33 mouse cellular contexts compared by ENCODE assay signal in the genomic region with DNA sequence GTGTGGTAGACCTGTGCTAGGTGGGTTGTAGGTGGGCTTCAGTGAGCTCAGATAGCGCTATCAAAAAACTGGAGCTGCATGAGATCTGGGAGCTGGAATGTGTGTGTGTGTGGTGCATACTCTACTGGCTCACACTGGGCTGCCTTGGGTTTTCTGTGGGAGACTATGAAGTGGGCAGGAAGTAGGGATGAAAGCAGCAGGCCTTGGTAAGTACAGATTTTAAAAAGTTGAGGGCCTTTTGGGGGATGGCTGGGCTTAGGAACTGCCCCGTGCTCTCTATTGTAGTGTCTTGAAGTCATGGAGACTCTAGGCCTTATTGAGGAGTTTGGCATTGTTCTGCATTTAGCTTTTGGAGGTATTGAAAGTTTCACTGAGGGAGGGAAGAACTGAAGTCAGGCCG.
"Had no signal": no experiment of that assay in that cellular context is flagged by ENCODE, and none has a peak within 500 bp of the region (broad histone marks: within the 10 kb centered on the region; RNA-seq: fewer than 3 reads in every experiment).

No protein-coding gene starts in this region.

- H3K27ac ChIP-seq: heart, embryonic 13.5 days; heart, embryonic 15.5 days; hindbrain, embryonic 10.5 days; hindbrain, embryonic 12.5 days; hindbrain, embryonic 13.5 days; hindbrain, embryonic 14.5 days; hindbrain, embryonic 15.5 days; hindbrain, postnatal 0 days; intestine, embryonic 15.5 days; kidney, embryonic 15.5 days; kidney, postnatal 0 days; layer of hippocampus, adult 2 months; left cerebral cortex, adult 2 months had no signal

- H3K9me3 ChIP-seq: heart, embryonic 12.5 days; heart, embryonic 13.5 days; heart, embryonic 15.5 days; hindbrain, embryonic 10.5 days; hindbrain, embryonic 12.5 days; hindbrain, embryonic 13.5 days; hindbrain, embryonic 15.5 days; intestine, embryonic 15.5 days; kidney, embryonic 15.5 days had no signal

- H3K4me1 ChIP-seq: heart, embryonic 12.5 days; heart, embryonic 13.5 days; heart, embryonic 15.5 days; hindbrain, embryonic 10.5 days; hindbrain, embryonic 12.5 days; hindbrain, embryonic 13.5 days; hindbrain, embryonic 15.5 days; intestine, embryonic 15.5 days; kidney, embryonic 15.5 days had no signal

- H3K4me2 ChIP-seq: heart, embryonic 11.5 days; heart, embryonic 12.5 days; heart, embryonic 13.5 days; heart, embryonic 15.5 days; hindbrain, embryonic 12.5 days; hindbrain, embryonic 13.5 days; hindbrain, embryonic 14.5 days; hindbrain, embryonic 15.5 days; intestine, embryonic 15.5 days; kidney, embryonic 15.5 days had no signal

- H3K4me3 ChIP-seq: heart, embryonic 12.5 days; heart, embryonic 13.5 days; heart, embryonic 15.5 days; hindbrain, embryonic 10.5 days; hindbrain, embryonic 12.5 days; hindbrain, embryonic 13.5 days; hindbrain, embryonic 15.5 days; intestine, embryonic 15.5 days; kidney, embryonic 15.5 days; layer of hippocampus, adult 2 months; left cerebral cortex, adult 2 months had no signal

- DNase-seq: heart, postnatal 14 days; heart, postnatal 36 days; heart, postnatal 4 days; kidney, adult 11 months; kidney, adult 18-20 months; kidney, adult 2 months; kidney, adult 8-10 months; kidney, adult 9 months; kidney, postnatal 10 days; kidney, postnatal 14 days; kidney, postnatal 25 days; kidney, postnatal 36 days; kidney, postnatal 4 days; layer of hippocampus, adult 9-11 months; layer of hippocampus, postnatal 36 days had no signal

- H3K27me3 ChIP-seq: heart, embryonic 12.5 days; heart, embryonic 13.5 days; heart, embryonic 15.5 days; hindbrain, embryonic 12.5 days; hindbrain, embryonic 13.5 days; hindbrain, embryonic 15.5 days; intestine, embryonic 15.5 days; kidney, embryonic 15.5 days had no signal

- H3K9ac ChIP-seq: heart, embryonic 12.5 days; heart, embryonic 13.5 days; heart, embryonic 15.5 days; hindbrain, embryonic 12.5 days; hindbrain, embryonic 13.5 days; hindbrain, embryonic 14.5 days; hindbrain, embryonic 15.5 days; intestine, embryonic 15.5 days; kidney, embryonic 15.5 days had no signal

- ATAC-seq: hindbrain, embryonic 16.5 days; hindbrain, postnatal 0 days; inflammation-experienced regulatory T-cells, adult 6 months; intestine, embryonic 15.5 days; intestine, postnatal 0 days had no signal
